Mouse (Mus musculus) MEL-GATA-1-ER (cell line): ENCODE measurements around the gene Sh2d1b1.
"Not testable (repeated sequence)": the region's sequence is repeated elsewhere in the genome, so short reads cannot be mapped to it uniquely, and the experiment has no call there.

Experiments
- DNase-seq: peaks from one replicate; pipeline ENCODE4 v3.0.0-alpha.2; 2012; ENCODE audit warnings: low read depth; ENCODE audit errors: extremely low read depth

Gene Sh2d1b1

DNA sequence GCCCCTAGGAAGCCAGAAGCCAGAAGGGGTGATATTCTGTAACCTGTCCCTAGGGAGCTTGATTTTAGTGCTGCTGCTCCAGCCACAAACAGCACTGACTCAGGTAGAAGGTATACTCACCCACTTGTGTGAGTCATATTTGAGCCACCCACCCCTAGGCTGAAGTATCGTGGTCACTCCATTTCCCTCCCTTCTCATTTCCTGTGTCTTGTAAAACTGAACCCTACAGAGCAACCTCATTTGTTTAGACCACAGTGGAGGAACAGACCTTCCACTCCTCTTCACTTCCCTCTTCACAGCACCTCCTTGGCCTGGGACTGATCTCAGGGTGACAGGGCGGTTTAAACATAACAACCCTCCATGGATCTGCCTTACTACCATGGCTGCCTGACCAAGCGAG lies at the start of gene Sh2d1b1:
Sh2d1b1 (plus strand) TSS at position 305 of the 400 bp plus-strand sequence.
- DNase-seq = no peak

DNA sequence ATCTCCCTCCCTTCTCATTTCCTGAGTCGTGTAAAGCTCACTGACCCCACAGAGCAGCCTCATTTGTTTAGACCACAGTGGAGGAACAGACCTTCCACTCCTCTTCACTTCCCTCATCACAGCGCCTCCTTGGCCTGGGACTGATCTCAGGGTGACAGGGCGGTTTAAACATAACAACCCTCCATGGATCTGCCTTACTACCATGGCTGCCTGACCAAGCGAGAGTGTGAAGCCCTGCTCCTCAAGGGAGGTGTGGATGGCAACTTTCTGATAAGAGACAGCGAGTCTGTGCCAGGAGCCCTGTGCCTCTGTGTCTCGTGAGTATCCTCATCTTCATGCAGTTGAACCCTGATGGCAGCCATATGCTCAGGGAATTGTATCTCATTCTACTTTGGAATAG lies 44.4 kb upstream of the Sh2d1b1 start, which contains the start of gene Sh2d1b2:
Sh2d1b2 (plus strand) TSS at position 62 of the 400 bp plus-strand sequence.
- DNase-seq = not testable (repeated sequence)

DNA sequence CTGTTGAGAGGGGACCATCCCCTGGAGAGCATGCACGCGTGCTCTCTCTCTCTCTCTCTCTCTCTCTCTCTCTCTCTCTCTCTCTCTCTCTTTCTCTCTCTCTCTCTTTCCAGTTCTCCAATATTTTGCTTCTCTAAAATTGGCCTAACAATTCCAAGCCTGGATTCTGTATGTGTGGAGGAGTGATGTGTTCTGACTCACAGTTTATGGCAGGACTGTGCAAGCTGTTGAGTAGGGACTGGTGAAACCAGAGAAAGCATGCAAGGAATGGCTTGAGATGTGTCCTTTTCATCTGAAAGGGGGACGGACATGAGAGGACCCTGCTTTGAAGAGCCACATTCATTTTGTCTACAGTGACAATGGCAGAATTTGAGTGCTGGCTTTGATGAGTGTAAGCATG lies 32.1 kb upstream of the Sh2d1b1 start:
- DNase-seq = no peak

DNA sequence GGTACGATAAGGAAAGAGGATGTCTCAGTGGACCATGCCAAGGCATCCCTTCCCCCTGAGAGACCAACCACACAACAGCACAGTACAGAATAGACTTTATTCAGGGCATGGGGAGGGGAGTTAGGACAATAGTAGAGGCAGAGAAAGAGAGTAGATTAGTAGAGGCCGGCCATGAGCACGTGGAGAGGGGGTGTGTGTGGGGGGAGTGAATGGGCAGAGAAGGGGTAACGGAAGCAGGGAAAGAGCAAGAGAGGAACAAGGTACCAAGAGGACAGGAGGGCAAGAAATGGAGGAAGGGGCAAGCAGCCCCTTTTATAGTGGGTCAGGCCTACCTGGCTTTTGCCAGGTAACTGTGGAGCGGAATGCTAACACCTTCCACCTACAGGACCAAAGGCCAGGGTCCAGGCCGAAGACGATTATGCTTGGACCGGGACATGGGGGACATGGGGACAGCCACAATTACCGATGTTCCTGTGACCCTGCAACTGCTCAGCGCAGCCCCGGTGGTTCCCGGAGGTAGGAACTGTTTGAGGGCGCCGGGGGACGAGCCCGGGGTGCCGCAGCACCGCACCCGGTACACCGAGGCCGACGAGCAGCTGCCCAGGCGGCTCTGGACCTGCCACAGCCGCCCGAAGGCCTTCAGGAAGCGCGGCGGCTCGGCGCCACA lies 22.1 kb upstream of the Sh2d1b1 start:
- no peak for DNase-seq

DNA sequence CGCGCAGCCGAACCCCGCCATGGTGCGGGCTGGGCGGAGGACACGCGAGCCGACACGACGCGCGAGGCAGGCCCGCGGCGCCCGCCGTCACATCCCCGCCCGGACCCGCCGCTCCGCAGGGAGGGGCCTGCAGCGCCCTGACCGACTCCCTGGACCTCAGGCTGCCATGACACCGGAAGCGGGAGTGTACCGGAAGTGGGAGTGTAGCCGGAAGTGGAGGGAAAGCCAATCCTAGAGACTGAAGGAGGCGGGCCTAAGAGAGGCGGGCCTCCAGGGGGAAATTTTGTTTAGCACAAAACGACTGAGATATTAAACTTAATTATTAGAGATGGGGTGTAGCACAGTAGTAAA lies 21.6 kb upstream of the Sh2d1b1 start:
- DNase-seq = no peak

DNA sequence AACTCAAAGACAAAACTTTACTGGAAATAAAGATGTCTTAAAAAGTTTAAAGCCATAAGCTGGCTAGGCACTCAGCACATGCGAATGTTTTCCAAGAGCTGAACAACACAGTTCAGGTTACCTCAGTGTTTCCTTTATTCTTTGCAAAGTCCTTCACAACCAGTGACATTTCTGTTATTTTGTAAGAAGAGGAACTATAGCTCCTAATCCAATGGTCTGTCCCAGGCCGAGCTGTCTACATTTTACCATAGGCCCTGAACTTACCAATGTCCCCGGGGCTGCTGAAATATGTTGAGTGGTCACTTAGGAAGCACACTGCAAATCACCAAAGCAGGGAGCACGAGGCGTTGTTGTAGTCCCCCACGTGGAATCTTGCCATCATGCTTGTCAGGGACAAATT lies 6.8 kb upstream of the Sh2d1b1 start:
- DNase-seq = no peak

DNA sequence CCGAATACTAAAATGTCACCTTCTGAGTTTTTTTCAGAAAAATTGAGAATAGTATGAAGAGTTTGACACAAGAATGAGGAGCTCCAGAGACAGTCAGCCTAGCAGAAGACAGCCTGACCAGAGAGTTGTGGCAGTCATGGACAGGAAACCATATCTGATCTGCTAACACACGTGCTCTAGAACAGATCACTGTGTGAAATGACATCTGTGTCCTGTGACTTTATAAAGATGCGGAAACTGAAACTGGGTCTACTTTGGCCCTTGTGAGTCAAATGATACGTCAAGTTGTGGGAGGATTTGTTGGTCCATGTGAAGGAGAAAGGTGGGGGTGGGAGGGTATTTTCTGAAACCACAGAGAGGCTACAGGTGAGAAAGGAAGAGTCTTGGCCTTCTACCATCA lies 6.4 kb upstream of the Sh2d1b1 start:
- no peak for DNase-seq

DNA sequence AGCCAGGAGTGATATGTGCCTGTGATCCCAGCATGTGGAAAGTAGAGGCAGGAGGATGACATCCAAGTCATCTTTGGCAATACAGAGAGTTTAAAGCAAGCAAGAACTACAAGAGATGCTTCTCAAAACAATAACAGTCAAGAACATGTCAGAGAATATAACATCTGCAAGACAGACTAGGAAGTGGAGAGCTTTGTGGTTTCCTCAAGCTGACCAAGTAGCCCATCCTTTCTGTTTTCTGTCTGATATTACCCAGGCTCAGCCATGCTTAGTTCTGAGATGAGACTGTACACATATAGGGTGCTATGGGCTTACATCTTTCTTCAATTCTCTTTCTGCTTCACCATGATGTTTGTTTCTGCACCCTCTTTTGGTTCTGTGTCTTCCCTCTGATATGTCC lies 3.9 kb upstream of the Sh2d1b1 start:
- no peak for DNase-seq

DNA sequence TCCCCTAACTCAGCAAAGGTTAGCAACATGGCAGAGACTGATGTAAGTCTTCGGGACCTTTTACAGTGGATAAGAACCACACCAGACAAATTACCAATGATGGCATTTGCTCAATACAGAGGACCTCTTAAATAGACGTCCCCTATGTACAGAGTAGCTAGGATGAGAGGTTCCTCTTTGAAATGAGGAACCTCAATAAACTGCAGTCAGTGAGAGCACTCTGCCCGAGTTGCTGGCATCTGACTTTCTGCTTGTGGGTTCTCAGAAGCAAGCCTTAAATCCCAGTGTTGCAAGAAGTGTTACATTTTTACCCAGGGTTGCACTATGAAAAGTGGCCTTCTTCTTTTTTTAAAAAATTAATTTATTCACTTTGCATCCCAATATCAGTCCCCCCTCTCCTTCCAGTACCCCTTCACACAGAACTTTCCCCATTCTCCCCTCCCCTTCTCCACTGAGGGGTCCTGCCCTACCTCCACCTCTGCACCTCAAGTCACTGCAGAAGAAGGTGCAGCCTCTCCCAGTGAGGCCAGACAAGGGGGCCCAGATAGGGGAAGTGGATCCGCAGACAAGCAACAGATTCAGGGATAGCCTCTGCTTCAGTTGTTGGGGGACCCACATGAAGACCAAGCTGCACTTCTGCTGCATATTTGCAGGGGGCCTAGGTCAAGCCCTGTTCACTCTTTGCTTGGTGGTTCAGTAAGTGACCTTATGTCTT lies 5.5 kb downstream of the Sh2d1b1 start:
- DNase-seq = peak; percentile 32

DNA sequence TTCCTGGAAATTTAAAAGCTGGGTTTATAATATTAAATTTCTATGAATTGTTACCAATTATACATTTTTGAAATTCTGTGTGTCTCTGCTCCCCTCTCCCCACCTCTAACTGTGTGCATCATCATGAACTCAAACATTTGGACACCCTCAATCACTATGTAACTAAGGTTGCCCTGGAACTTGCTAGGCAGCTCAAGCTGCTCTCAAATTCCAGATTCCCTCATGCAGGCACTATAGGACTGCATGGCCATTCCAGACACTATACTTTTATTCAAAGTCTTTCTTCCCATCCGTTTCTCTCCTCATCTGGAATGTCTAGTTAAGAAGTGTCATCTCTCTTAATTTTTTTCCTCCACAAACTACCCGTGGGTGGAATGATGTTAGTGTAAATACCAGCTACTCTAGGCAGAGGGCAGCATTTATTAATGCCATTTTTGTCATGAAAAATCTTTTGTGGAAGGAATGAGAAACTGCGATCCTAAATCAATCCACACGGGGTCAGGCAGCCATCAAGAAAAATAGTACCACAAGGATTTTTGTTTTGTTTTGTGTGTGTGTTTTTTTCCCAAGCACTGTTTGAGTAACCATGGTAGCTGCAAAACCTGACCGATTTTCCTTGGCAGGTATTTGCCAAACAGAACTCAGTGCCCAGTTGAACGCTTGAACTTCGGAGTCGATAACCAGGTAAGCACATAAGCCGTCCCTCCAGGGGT lies 15.3 kb downstream of the Sh2d1b1 start:
- no peak for DNase-seq

DNA sequence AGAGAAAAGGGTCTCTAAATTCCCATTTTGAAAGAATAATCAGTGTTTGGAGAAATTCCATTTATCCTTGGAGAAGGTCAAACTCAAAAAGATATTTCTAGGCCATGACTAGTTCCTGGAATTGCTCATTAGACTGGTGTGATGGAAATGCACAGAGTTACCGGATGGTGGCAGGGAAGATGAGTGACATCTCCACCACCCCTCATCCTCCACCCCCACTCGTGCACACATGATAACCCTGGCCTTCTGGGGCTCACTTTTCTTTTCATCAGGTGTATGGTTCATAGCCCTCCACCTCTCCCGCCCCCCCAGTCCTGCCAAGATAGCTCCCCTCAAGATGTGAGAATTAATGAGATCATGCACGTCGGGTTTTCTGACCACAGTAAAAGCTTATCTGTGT lies 16.1 kb downstream of the Sh2d1b1 start:
- no peak for DNase-seq

DNA sequence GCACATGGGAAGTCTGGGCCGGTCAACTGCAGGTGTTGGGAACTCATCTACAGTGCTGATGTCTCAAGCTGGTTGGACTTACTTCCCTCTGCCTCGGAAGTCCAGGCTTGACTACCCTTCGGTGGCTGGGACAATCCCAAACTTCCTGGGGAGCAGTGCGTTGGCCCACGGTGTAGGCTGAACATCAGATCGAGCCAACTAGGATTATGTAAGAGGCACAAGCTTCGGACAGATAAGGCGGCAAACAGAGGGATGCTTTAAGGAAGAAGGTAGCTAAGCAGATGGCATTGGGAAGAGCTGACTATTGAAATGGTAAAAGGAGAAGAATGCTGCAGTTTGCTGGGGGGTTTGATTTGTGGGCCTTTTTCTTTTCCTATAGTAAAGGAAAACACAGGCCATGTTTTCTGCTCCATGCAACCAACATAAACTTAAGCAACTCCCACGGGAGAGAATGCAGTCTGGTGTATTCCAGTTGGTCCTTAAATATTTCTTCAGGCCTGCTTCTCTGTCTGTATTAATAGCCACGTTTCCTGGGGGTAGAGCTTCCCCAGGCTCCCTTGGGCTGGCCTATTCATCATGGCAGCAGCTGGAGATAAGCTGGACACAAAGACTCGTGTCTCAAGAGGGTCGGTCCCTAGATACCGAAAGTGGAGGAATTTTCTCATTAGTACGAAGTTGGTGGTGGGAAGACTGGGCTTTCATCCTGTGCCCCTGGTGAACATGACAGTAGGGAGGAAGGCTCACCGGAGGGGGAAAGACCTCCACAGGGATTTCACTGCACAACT lies 17.9 kb downstream of the Sh2d1b1 start:
- DNase-seq = no peak

DNA sequence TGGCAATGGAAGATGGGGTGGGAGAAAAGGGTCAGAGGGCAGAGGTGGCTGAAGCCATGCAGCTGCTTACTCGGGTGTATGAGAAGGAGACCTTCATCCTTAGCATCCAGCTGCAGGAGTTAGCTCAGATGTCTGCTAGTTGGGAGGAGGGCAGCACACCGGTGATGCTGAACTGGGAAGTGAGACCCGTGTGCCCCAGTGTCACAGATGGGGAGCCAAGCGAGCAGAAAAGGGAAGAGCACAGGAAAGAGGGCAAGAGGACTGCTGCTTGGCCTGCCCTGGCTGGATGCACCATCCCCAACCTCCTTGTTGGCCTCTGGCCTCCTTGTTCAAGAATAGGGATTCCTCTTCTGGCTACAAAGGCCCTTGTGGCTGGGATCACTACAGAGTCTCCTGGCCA lies 22.4 kb downstream of the Sh2d1b1 start:
- no peak for DNase-seq

DNA sequence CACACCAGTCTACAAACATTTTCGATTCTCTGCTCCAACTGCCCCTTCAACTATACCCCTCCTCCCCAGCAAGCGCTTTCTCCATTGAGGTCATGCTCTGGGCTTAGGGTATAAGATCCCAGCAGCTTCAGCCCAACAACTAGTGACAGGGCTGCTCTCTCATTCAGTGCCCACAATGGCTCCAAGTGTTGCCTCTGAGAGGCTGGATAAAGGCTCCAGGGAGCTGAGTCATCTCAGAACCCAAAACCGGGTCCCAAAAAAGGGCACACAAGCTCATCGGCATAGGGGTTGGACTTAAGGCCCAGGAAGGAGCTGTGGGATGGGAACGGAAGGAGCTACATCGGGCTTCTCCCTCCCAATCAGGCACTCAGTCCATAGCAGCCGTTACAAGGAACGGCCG lies 24.6 kb downstream of the Sh2d1b1 start:
- DNase-seq = no peak

DNA sequence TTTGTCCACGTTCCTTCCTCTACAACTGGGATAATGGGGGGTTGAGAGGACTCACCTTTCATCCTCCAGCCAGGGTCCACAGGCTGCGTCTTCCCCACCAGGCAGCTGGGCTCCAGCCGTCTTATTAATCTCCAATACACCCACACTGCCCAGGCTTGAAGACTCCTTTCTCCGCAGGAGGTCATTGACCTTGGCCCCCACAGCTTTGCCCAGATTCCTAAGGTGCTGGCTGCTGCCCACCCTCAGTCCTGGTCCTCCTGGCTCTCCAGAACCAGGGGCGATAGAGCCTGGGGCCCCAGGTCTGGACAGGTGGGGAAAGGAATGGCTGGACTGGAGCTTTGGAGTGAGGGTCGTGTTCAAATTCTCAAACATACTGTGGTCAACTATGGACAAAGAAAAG lies 25.3 kb downstream of the Sh2d1b1 start:
- DNase-seq = no peak

DNA sequence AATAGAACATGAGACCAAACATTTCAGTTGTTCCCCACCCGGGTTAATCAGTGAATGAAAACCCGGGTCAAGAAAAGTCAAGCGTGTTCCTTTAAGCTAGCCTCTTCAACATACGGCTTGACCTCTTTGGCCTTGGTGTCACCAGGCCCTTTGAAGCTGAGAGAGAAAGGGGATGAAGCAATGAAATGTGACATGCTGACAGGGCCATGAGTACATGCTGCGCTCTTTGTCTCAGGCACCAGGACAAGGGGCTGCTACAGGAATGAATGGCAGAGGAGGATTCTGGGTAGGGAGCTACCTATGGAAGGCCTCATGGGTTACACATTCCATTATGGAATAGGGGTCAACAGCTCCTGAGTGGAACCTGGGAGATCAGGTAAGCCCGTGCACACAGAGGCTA lies 26.0 kb downstream of the Sh2d1b1 start:
- no peak for DNase-seq

DNA sequence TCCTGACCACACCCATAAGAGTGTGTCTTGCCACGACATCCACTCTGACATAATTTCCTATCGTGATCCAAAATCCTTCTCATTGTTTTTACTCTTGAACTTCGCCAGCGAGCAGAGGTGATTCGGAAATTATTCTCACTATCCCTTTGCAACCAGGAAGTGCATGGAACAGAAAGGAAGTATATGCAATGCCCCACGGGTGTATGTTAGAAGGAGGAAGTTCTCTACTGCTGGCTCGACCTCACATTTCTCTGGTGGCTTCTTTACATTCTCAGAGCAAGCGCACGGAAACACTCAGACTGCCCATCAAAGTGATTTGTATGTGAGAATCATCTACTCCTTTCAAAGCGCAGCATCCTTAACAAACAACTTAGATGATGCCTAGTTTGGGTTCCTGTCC lies 27.9 kb downstream of the Sh2d1b1 start:
- DNase-seq = no peak

DNA sequence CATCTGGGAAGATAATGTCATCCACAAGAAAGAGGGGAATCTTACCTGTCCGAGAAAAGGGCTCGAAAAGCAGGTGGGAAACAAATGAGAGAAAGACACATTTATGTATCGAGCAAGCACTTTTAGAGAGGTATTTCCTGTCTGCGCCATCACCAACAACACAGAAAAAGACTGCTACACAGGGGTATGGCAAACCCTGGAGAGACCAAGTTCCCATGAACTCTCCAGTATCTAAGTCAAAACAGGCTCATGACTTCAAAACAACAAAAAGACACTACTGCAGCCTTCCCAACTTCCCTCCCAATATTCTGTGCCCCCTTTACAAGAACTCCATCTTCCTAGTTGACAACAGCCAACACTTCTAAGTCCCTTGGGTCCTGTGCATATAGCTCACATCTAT lies 29.1 kb downstream of the Sh2d1b1 start, which contains the start of gene Gm7694:
Gm7694 (minus strand) TSS at position 101 of the 400 bp plus-strand sequence.
- DNase-seq = no peak

DNA sequence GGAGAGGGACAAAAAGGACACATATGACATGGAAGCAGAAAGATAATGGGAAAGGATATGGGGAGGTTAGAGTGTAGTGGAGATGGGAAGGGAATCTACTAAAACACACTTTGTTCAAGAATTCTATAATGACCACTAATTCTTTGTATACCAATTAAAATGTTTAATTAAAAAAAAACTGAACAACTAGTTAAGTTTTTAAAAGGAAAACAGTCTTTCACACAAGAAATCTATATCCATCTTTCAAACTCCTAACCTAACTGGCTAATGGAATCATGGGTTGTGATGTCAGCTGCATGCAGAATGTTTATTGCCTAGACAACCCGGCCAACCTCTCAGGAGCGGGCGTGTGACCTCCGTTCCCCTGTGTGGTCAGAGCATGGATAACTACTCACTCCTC lies 31.4 kb downstream of the Sh2d1b1 start, which contains the start of gene Spata46:
Spata46 (plus strand) TSS at position 301 of the 400 bp plus-strand sequence.
- DNase-seq = no peak

DNA sequence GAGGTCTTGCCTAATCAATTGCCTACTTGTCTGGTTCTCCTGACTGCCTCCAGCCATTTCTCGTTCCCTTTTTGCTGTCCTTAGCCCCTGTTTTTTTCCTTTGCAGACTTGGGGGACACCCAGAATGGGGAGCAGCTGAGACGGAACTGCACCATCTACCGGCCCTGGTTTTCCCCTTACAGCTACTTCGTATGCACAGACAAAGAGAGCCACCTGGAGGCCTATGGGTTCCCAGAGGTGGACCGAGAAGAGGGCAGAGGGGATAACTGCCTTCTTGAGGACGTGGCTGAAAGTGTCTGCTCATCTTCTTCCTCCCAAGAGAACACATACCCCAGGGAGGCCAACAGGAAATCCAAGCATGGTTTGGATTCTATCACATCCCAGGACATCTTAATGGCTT lies 34.3 kb downstream of the Sh2d1b1 start:
- no peak for DNase-seq

DNA sequence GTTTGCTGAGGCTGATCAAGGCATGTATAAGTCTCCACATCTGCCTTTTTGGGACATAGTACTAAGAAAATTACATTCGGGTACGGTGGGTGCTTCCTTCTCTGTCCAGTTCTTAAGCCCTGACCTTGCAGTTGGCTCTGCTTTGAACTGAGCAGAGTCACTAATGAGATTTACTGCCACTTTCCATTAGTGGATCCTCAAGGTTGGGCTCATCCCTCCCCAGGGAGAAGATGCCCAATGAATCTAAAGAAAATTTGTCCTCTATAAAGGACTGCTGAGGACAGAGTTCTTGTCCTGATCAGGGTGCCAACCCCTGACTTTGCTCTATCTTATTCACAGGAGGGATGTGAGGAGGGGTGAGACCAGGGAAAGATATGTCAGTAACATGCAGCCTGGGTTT lies 44.9 kb downstream of the Sh2d1b1 start:
- no peak for DNase-seq

DNA sequence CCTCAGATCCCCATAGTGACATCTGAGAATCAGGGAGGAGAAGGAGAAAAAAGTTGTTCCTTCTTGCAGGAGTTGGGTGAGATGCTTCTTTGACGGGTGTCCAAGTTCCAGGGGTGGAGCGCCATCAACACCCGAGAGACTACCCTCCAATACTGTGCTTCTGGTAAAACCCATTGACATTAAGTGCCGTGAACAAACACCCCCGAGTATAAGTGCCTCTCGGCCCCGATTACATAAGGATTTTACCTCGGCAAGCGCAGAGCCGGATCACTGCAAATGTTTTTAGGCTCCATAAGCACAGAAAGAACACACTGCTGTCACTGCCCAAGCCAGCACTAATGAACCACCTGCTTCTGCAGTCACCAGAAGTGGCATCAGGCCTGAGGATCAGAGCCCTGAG lies 45.9 kb downstream of the Sh2d1b1 start:
- no peak for DNase-seq
